Comparison of ENCODE assay signal across 19 mouse cellular contexts in the genomic region with DNA sequence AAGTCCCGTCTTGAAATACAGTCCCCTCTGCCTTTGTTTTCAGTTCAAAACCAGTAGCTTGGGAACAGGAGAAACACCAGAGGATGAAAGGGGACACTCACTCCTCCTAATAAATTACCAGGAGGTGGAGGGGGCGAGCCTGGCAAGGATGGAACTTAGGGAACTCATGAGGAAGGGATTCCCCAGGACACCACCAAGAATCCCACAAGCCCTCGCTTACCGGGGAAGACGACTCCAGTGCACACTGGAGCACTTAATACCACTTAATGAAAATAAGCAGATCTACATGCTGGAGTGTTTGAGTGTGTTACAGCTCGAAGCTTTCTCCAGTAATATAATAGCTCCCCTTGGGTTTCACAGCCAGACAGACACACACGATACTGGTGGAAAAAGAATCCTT.
DNase-seq lines count a peak whose midpoint lies in the region; ATAC-seq and TF ChIP-seq lines count a peak whose summit lies in the region.
"Had no signal": no experiment of that assay in that cellular context is flagged by ENCODE, and none has a peak within 500 bp of the region (broad histone marks: within the 10 kb centered on the region; RNA-seq: fewer than 3 reads in every experiment).

No protein-coding gene starts in this region.

- H3K4me3 ChIP-seq in hindbrain, embryonic 10.5 days, result no peak overlapping the region
- no peak overlapping the region for H3K4me3 ChIP-seq in hindbrain, embryonic 11.5 days (ENCODE audit: low read depth, low read length)
- no peak overlapping the region for H3K4me3 ChIP-seq in kidney, postnatal 0 days (replicated peaks; ENCODE audit: low read depth, low read length)
- no peak overlapping the region for H3K4me3 ChIP-seq in embryonic facial prominence, embryonic 13.5 days
- H3K4me3 ChIP-seq: heart, embryonic 10.5 days; midbrain, embryonic 15.5 days; stomach, embryonic 15.5 days had no signal

- H3K9ac ChIP-seq in hindbrain, embryonic 11.5 days (ENCODE audit: low read depth, low read length), result no peak overlapping the region
- H3K9ac ChIP-seq in kidney, postnatal 0 days (ENCODE audit: low read depth, low read length), result no peak overlapping the region
- H3K9ac ChIP-seq in embryonic facial prominence, embryonic 13.5 days, result no peak overlapping the region
- H3K9ac ChIP-seq: midbrain, embryonic 15.5 days; stomach, embryonic 15.5 days had no signal

- 61% methylated on average over 7 of the region's 7 CpGs for WGBS in hindbrain, embryonic 10.5 days
- WGBS in hindbrain, embryonic 11.5 days, result 71% methylated on average over 7 of the region's 7 CpGs
- WGBS in kidney, postnatal 0 days, result 35% methylated on average over 7 of the region's 7 CpGs
- 30% methylated on average over 7 of the region's 7 CpGs for WGBS in embryonic facial prominence, embryonic 13.5 days

- no peak for TF ChIP-seq CTCF in kidney, postnatal 0 days (IDR thresholded peaks at IDR 0.05; ENCODE audit: low read depth)

- no peaks in the 10 kb centered on the region for H3K36me3 ChIP-seq in hindbrain, embryonic 10.5 days
- H3K36me3 ChIP-seq in hindbrain, embryonic 11.5 days (ENCODE audit: control insufficient read depth, insufficient read depth, low read length), result no peaks in the 10 kb centered on the region
- no peaks in the 10 kb centered on the region for H3K36me3 ChIP-seq in kidney, postnatal 0 days (ENCODE audit: insufficient read depth, low read length)
- H3K36me3 ChIP-seq in embryonic facial prominence, embryonic 13.5 days, result no peaks in the 10 kb centered on the region
- H3K36me3 ChIP-seq: heart, embryonic 10.5 days; midbrain, embryonic 15.5 days; stomach, embryonic 15.5 days had no signal

- no peaks in the 10 kb centered on the region for H3K27me3 ChIP-seq in hindbrain, embryonic 10.5 days (ENCODE audit: insufficient read depth, poor library complexity, severe bottlenecking)
- H3K27me3 ChIP-seq in hindbrain, embryonic 11.5 days (ENCODE audit: control insufficient read depth, insufficient read depth, low read length), result no peaks in the 10 kb centered on the region
- no peaks in the 10 kb centered on the region for H3K27me3 ChIP-seq in kidney, postnatal 0 days (ENCODE audit: insufficient read depth, low read length)
- no peaks in the 10 kb centered on the region for H3K27me3 ChIP-seq in embryonic facial prominence, embryonic 13.5 days
- H3K27me3 ChIP-seq: midbrain, embryonic 15.5 days; stomach, embryonic 15.5 days had no signal

- no peak for ATAC-seq in hindbrain, embryonic 11.5 days (ENCODE audit: low FRiP score)
- peak; percentile 25; the same call in 1 of the 2 replicates for ATAC-seq in kidney, postnatal 0 days (replicated peaks; ENCODE audit: low FRiP score, low read depth)
- no peak for ATAC-seq in embryonic facial prominence, embryonic 13.5 days (ENCODE audit: insufficient number of reproducible peaks, insufficient read depth, low FRiP score, low TSS enrichment, low read depth)
- ATAC-seq: activated CD4-positive, CD25-positive, alpha-beta regulatory T cell, adult 4 months; midbrain, embryonic 15.5 days had no signal

- no peaks in the 10 kb centered on the region for H3K4me1 ChIP-seq in hindbrain, embryonic 10.5 days (replicated peaks)
- H3K4me1 ChIP-seq in hindbrain, embryonic 11.5 days (replicated peaks; ENCODE audit: control insufficient read depth, insufficient read depth, low read length), result no peaks in the 10 kb centered on the region
- no peaks in the 10 kb centered on the region for H3K4me1 ChIP-seq in kidney, postnatal 0 days (replicated peaks; ENCODE audit: insufficient read depth, low read length)
- peaks cover 7% of the 10 kb centered on the region; the same call in 1 of the 2 replicates for H3K4me1 ChIP-seq in embryonic facial prominence, embryonic 13.5 days
- H3K4me1 ChIP-seq: heart, embryonic 10.5 days; midbrain, embryonic 15.5 days; stomach, embryonic 15.5 days had no signal

- peak; percentile 6 for DNase-seq in embryo, embryonic 10 days (ENCODE audit: low spot score)
- no peak for DNase-seq in embryo, embryonic 11 days
- DNase-seq in hindbrain, embryonic 10.5 days (ENCODE audit: low spot score), result peak; percentile 5
- no peak for DNase-seq in hindbrain, embryonic 11.5 days (ENCODE audit: low spot score)
- peak; percentile 80 for DNase-seq in kidney, postnatal 0 days (ENCODE audit: low spot score)
- no peak for DNase-seq in kidney, postnatal 36 days
- no peak for DNase-seq in adrenal gland, postnatal 36 days
- DNase-seq: adrenal gland, adult 8-10 months; cerebellum, adult 2 months; cerebellum, postnatal 36 days; heart, postnatal 4 days; kidney, adult 9 months; lung, postnatal 4 days; thymus, postnatal 25 days had no signal

- no peaks in the 10 kb centered on the region for H3K9me3 ChIP-seq in hindbrain, embryonic 10.5 days
- no peaks in the 10 kb centered on the region for H3K9me3 ChIP-seq in hindbrain, embryonic 11.5 days (ENCODE audit: control insufficient read depth, low read length)
- H3K9me3 ChIP-seq in kidney, postnatal 0 days (replicated peaks; ENCODE audit: low read length), result no peaks in the 10 kb centered on the region
- no peaks in the 10 kb centered on the region for H3K9me3 ChIP-seq in embryonic facial prominence, embryonic 13.5 days
- H3K9me3 ChIP-seq: heart, embryonic 10.5 days; midbrain, embryonic 15.5 days; stomach, embryonic 15.5 days had no signal

- no peak overlapping the region for H3K4me2 ChIP-seq in hindbrain, embryonic 11.5 days (replicated peaks; ENCODE audit: low read depth, low read length)
- H3K4me2 ChIP-seq in kidney, postnatal 0 days (ENCODE audit: low read length), result no peak overlapping the region
- H3K4me2 ChIP-seq in embryonic facial prominence, embryonic 13.5 days, result no peak overlapping the region
- H3K4me2 ChIP-seq: midbrain, embryonic 15.5 days; stomach, embryonic 15.5 days had no signal

- no peak overlapping the region for H3K27ac ChIP-seq in hindbrain, embryonic 10.5 days
- H3K27ac ChIP-seq in hindbrain, embryonic 11.5 days (ENCODE audit: low read depth, low read length), result no peak overlapping the region
- no peak overlapping the region for H3K27ac ChIP-seq in kidney, postnatal 0 days
- H3K27ac ChIP-seq in embryonic facial prominence, embryonic 13.5 days, result peak overlapping the region; percentile 1; the same call in 1 of the 2 replicates
- H3K27ac ChIP-seq: heart, embryonic 10.5 days; midbrain, embryonic 15.5 days; stomach, embryonic 15.5 days had no signal

Comparison
In these comparisons a context has a peak if more than half of its experiments do, and no peak if none do; other contexts are left out.
1. DNase-seq: peak in embryo, embryonic 10 days (single experiment), hindbrain, embryonic 10.5 days (single experiment) and kidney, postnatal 0 days (single experiment); none in embryo, embryonic 11 days (single experiment), hindbrain, embryonic 11.5 days (single experiment), kidney, postnatal 36 days (0 of 2) and adrenal gland, postnatal 36 days (0 of 2).